Mouse (Mus musculus) cerebellum, adult 11 months (tissue): ENCODE measurements at regions not wholly inside any gene's neighbourhood (a gene's known extent, or its start where the extent isn't known, plus 50 kb on each side); places are given as distances from the start of the nearest gene placed in this dataset.

Experiments used
- DNase-seq: peaks from one replicate; pipeline ENCODE4 v3.0.0; 2022

DNA sequence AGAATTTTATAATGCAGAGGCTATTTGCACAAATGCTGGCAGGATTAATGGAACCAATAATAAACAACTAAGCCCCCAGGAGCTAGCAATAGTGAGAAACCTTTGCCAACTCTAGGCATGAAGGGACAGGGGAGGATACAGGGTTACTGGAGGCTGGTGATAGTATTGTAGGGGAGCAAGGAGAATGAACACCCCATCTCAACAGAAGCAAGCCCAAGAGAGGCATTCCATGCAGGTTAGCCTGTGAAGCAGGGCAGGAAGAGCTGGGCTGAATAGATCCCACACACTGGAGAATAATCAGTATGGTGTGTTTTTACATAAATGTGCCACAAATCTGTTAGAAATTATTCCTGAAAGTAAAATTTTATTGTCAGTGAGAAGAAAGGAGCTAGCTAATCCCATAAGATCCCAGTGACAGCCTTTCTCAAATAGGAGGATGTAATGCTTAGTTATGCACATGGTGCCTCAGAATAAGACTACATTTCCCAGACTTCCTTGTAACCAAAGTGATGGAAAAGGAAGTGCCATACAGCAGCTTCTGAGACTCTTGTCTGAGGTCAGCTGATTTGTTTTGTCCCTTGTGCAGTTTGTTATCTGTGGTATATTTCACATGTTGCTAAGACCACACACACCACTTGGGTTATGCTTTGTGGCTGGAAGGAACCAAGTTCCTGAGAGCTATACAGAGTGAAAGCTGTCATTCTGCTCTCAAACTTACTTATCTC is 111.1 kb downstream of the Ccdc71l start:
- DNase-seq = no peak

DNA sequence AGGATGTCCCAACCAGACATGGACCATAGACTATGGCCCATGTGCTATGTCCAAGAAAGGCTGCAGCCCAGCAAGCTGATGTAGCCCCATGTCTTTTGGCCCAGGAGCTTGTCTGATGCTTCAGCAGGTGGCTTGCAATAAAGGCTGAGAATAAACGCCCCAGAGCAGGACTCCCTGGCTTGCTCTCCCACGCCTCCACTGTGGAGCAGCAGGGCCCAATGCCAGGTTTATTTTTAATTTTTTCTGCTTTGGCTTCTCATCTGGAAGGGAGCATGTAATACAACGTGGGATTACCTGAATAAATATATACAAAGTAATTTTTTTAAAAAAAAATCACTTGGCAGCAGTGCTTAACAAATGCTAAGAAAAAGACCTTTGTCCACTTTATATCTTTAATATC is 125.7 kb downstream of the Ccdc71l start:
- DNase-seq = no peak

DNA sequence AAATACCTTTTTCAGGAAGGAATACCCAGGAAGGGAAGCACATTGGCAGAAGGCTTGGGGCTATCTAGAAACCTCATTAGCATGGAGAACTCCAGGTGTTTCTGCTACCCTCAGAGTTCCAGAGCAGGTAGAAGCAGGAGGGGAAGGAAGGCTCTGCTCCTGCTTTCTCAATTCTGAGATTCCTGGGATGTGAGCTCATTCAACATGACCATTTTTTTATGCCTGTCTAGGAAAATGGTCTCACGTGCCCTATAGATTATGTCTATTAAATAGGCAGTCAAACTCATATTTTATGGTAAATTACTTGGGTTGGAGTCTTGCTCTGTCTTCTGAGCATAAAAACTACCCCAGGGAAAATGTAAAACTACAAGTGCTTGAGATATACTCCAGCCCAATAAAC is 130.2 kb downstream of the Ccdc71l start:
- no peak for DNase-seq

GRCm38 (mm10) chr12:32525586-32525985 is 147.1 kb downstream of the Ccdc71l start:
- DNase-seq = no peak

DNA sequence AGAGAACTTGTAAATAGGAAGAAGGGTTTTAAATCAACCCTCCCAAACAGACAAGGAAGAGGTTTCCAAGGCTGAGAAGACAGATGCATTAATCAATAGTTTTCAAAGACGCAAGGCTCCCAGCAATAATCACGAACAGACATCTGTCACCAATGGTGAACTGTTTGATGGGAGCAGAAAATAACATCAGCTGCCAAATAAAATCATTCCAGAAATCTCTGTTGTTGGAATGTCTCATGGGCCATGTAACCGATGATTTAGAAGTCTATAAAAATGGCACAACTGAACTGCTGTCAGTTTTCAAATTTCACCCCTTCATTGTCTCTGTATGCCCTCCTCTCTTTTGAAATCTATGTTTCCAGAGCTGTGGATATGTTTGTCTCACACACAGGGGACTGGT is 152.7 kb downstream of the Ccdc71l start:
- no peak for DNase-seq

DNA sequence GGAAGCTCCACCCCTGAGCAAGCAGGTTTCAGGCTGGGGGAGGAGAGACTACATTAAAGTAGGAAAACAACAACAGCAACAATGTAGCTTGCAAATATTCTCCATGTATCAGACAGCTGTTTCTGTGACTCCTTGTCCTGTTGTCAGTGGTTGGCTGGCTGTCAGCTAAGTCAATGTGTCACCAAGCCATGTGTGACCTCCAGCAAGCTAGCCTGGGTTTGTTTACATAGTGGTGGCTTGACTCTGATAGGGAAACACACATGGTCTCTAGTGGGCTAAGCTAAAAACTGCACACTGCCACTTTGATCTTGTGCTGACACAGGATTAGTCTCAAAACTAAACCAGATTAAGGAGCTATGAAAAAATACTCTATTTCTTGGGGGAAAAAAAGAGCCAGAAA is 155.1 kb downstream of the Ccdc71l start:
- no peak for DNase-seq

DNA sequence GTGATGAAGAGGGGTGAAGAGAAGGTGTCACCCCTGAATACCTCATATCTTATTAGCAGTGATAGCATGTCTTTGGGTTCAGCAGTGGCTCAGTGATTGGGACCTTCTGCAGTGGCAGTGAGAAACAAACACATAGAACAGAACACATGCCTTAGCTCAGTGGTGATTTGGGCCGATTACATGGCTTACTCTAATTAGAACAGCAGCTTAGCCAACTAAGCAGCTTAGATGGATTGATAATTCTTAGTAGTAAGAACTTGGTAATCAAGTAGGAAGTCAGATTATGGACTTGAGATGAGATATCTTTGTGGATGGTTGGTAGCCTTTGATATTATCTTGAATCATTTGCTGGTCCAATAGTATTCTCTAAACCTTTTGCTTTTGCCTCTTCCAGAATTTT is 167.0 kb downstream of the Ccdc71l start:
- DNase-seq = no peak

DNA sequence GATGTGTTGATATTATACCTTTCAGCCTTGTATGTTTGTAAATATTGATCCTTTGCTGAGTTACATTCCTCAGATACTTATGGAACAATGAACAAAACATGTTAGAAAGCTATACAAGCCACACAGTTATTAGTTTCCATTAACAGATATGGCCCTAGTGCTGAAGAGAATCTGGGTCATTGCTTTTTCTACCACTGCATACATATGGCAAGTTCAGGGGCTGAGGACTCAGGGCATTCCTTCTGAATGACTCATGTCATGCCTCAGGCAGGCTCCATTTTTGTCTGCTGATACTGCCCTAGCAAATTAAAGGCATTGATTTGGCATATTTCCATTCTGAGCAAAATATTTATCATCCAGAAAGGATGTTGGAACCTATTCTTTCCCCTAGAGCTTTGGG is 167.9 kb downstream of the Ccdc71l start:
- no peak for DNase-seq

DNA sequence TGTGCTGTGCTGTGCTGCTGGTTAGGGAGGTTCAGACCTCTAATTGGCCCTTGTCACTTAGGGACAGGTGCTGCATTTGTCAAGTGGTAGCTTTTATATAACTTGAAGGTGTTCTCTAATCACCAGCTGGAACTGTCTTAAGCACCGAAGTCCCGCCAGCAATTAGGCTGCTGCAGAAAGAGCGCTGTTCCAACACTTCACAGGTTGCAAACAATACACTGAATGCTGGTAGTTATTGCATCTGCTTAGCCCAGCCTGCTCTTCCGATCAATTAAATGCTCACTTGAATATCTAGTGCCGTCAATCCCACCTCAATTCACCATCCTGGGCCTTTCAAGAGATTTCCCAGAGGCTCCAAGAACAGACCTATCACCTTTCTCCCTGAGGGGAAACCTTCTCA is 175.3 kb downstream of the Ccdc71l start:
- no peak for DNase-seq

DNA sequence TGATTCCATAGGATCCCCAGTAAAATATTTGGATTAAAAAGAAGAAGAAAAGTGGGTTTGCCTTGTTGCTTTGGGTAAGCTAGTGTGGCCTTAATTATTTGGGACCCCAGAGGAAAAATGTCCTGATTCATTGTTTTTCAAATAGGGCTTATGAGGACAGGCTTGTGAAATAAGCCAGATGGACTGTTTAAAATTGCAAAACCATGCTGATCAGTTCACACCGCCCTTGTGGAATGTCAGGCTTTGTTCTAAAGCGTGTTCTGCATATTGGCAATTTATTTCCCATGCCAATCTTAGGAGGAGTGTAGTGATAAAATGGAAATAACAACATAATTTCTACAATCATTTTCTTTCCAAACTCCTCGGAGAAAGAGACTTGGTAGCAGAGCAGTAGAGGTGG is 189.3 kb downstream of the Ccdc71l start:
- no peak for DNase-seq

GRCm38 (mm10) chr12:32581304-32581703 is 202.8 kb downstream of the Ccdc71l start:
- DNase-seq = no peak

GRCm38 (mm10) chr12:32602131-32602815 is 217.1 kb upstream of the Nampt start:
- no peak for DNase-seq

GRCm38 (mm10) chr12:32605353-32605752 is 214.0 kb upstream of the Nampt start:
- no peak for DNase-seq

- DNase-seq = no peak
Measured at GRCm38 (mm10) chr12:32615000-32615399, 204.3 kb upstream of the Nampt start.

GRCm38 (mm10) chr12:32616086-32616485 is 203.3 kb upstream of the Nampt start:
- no peak for DNase-seq

DNA sequence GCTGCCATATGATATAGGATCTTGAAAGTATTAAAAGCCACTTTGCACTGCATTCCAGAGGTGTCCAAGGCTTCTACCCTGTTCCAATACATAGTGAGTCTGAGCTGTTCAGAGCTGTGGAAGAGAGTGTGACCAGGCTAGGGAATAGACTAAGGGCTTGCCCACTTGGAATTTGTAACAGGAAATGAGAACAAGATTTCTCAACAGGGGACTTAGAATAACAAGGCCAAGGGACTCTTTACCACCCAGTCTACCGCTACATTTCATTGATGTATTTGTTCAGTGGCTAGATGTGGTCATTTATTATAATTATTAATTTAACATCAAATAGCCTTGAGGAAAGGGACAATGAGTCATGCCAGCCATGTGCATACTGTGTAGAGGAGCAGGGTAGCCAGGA is 202.3 kb upstream of the Nampt start:
- DNase-seq = no peak

DNA sequence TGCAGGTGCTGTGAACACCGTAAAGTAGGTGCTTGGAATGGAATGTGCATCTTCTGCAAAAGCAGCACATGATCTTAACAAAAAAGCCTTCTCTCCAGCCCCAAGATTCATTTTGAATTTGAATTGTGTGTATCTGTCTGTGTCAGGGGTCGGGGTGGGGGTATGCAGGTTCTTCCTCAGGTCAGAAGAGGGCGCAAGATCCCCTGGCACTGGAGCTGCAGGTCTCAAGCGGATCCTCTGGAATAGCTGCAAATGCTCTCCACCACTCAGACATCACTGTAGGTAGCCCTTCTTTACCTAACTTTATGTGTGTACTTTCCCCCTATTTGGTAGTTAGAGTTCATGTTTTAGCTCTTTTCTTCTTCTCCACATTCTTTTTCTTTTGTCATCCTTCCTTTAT is 199.5 kb upstream of the Nampt start:
- DNase-seq = no peak

DNA sequence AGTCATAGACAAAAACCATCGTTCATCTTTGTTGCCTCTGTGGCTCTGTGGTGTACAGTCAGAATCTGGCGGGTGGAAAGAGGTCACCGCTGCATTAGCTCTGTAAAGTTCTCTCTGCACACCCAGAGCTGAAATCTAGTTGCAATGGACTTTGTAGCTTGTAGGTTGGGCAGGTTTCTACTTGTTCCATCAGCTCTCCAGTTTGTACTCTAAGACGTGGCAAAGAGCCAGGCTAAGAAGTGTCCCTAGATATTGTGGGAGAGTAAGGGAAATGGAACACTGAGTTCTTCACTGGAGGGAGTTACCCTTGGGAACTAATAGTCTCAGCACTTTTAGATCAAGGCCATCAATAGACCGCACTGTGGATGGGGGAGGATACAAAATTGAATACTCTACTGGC is 197.6 kb upstream of the Nampt start:
- no peak for DNase-seq

- DNase-seq = no peak
Measured at GRCm38 (mm10) chr12:32628552-32628951, 190.8 kb upstream of the Nampt start.

GRCm38 (mm10) chr12:32632935-32633334 is 186.4 kb upstream of the Nampt start:
- DNase-seq = no peak

- no peak for DNase-seq
Measured at GRCm38 (mm10) chr12:32635055-32635454, 184.3 kb upstream of the Nampt start.

DNA sequence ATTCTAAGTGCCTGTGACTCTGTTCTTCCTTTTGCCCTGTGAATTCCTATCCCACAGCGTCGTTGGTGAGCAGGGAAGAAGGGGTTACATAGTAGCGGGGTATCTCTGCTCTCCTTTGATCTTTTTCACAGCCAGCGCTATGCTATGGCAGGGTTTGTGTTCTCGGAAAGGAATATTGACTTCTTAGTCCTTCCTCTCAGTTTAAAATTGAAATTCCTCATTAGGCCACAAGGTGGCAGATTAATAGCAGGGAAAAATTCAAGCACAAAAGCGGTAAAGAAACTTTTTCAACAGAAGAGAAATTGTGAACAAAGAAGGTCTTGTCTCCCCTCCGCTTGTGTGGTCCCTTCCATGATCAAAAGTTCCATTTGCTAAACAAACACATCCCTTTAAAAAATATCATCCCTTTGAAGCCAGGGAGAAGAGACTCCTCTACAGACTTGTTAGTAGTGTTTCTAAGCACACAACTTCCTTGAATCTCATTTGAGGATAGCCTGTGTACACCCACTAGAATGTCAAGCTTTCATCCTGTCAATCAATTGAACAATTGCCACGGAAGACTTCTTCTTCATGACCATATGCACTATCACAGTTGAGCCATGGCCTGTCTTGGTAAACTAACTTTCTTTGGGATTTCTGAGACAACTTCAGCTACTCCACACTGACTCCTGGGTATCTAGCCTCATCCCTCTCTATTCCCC is 181.8 kb upstream of the Nampt start:
- DNase-seq = peak; percentile 3

DNA sequence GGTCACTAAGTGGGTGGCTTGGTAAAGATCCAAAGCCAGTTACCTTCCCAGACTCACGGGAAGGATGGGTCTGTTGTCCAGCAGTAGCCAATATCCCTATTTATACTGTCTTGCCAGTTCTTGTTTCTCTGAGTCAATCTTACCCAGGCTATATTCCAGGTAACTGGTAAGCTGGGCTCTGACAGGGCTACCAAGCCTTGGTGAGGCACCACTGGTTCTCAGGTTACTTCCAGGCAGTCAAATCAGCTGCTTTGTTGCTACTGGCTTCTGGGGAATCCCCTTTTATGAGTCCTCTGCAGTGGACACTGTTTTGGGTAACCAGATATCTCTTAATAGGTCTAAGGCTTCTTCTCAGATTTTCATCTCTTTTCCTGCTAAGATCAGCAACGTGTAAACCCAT is 178.8 kb upstream of the Nampt start:
- DNase-seq = no peak

DNA sequence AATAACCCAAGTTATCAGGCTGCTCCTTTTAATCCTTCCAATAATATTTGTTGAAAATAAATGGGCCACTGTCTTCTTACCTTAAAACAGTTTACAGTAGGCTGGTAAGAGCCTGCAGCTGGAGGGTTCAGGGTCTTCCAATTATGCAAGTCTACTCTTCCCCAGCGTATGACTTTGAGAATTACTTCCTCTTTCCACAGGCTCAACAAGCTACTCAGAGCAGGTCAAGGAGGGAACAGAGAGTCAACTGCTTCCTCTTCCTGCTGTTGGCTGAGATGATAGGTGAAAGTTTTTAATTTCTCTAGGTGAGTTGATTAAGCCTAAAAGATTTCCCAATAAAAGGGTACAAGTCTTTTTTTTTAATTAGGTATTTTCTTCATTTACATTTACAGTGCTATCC is 176.9 kb upstream of the Nampt start:
- DNase-seq = no peak
